Mouse (Mus musculus) lung, embryonic 15.5 days (tissue): ENCODE results near the gene Clybl. TPM values are rescaled to one million over a fixed set of nuclear protein-coding genes. Genes with fewer than 3 reads are reported as not detected.

Experiments used
- ATAC-seq: fragments of 200-750 bp; cut with Nextera tagmentation; 2 replicates; pipeline ENCODE4 v1.8.0; 2017; ENCODE audit warnings: moderate number of reproducible peaks, borderline replicate concordance; ENCODE audit not compliant: low FRiP score, low TSS enrichment; ENCODE audit errors: extremely low read depth
- H3K27ac ChIP-seq: fragments of 300-500 bp; sonication (generic); 2 replicates; pipeline ENCODE4 v1.5.1; 2015; ENCODE audit warnings: moderate library complexity, mild to moderate bottlenecking, inconsistent platforms
- H3K27me3 ChIP-seq: fragments of 300-500 bp; sonication (generic); 2 replicates; pipeline ENCODE4 v1.6.1; 2015; ENCODE audit warnings: inconsistent platforms
- H3K36me3 ChIP-seq: fragments of 300-500 bp; sonication (generic); 2 replicates; pipeline ENCODE4 v1.6.1; 2015; ENCODE audit warnings: inconsistent platforms
- H3K4me1 ChIP-seq: fragments of 300-500 bp; sonication (generic); 2 replicates; pipeline ENCODE4 v1.6.1; 2015; ENCODE audit warnings: inconsistent platforms
- H3K4me2 ChIP-seq: fragments of 300-500 bp; sonication (generic); 2 replicates; pipeline ENCODE4 v1.6.1; 2015; ENCODE audit warnings: inconsistent platforms, mild to moderate bottlenecking, moderate library complexity
- H3K4me3 ChIP-seq: fragments of 300-500 bp; sonication (generic); 2 replicates; pipeline ENCODE4 v1.5.1; 2015; ENCODE audit warnings: mild to moderate bottlenecking, inconsistent platforms
- H3K9ac ChIP-seq: fragments of 300-500 bp; sonication (generic); 2 replicates; pipeline ENCODE4 v1.6.1; 2015; ENCODE audit warnings: inconsistent platforms
- H3K9me3 ChIP-seq: fragments of 300-500 bp; sonication (generic); 2 replicates; pipeline ENCODE4 v1.6.1; 2016; ENCODE audit warnings: inconsistent platforms
- WGBS: fragments of 180-500 bp; shearing (Covaris S2); methylation state at CpG from one replicate; pipeline ENCODE4 v1.1.7; 2015; 5-methylcytosine and 5-hydroxymethylcytosine counted together
- polyA plus RNA-seq: library from polyadenylated mRNA; unstranded; fragments of >200 nt; fragmentation: Nextera tagmentation; extraction: Ambion mirVana; gene quantifications from 2 replicates; pipeline ENCODE4 v1.2.1, GENCODE M21; 2015

Clybl gene
- polyA plus RNA-seq, 1 experiment from 2014 or later, result 20.4 TPM

DNA sequence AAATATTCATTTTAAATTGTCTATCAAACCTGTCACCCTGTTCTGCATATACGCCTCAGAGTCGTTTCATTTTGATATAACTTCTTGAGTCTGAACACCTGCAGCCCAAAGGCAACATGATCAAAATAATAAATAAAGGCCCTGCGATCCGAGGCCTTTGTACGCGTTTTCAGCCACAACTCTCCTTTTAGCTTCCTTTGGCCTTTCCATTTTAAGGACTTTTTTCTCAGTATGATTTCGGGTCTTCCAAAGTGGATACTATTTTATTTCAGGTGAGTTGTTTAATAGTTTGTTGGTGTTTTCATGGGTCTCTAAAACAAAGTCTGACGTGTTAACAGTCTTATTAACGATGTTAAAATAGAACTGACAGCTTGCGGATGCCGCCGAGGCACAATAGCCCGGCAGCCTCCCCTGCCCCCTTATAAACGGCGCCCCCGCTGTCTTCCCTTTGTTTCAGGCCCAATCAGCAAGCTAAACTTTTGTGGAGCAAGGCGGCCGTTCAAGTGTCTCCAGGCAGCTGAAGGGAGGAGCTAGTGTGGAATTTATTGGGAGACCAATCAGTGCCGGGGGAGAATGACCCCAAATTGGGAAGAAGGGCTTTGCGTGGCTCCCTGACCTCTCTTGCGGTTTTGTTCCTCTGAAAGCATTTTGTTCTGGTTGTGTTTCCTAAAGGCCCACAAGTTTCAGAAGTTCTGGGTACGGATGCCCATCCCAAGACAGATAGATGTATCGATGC is 47.5 kb downstream of the Clybl start:
- WGBS, result 25% methylated on average over 23 of the region's 23 CpGs
- H3K27me3 ChIP-seq, result peaks cover 70% of the 10 kb centered on the region
- no peaks in the 10 kb centered on the region for H3K36me3 ChIP-seq
- H3K4me1 ChIP-seq, result no peaks in the 10 kb centered on the region
- ATAC-seq, result no peak
- H3K4me2 ChIP-seq, result no peak overlapping the region
- no peak overlapping the region for H3K9ac ChIP-seq
- H3K4me3 ChIP-seq, result no peak overlapping the region
- no peak overlapping the region for H3K27ac ChIP-seq
- H3K9me3 ChIP-seq, result no peaks in the 10 kb centered on the region

GRCm38 (mm10) chr14:122229988-122230387 is 48.5 kb downstream of the Clybl start:
- Histone ChIP-seq H3K27ac (no peak overlapping the region), H3K4me1 (no peaks in the 10 kb centered on the region), H3K4me2 (no peak overlapping the region), H3K9me3 (no peaks in the 10 kb centered on the region), H3K9ac (no peak overlapping the region), H3K4me3 (no peak overlapping the region), H3K27me3 (peaks cover 60% of the 10 kb centered on the region), H3K36me3 (no peaks in the 10 kb centered on the region)
- 89% methylated on average over 5 of the region's 5 CpGs for WGBS
- no peak for ATAC-seq

GRCm38 (mm10) chr14:122230621-122231025 is 49.1 kb downstream of the Clybl start:
- Histone ChIP-seq H3K36me3 (no peaks in the 10 kb centered on the region), H3K27me3 (peaks cover 53% of the 10 kb centered on the region), H3K4me2 (no peak overlapping the region)

GRCm38 (mm10) chr14:122231073-122231472 is 49.6 kb downstream of the Clybl start:
- H3K4me3 ChIP-seq, result no peak overlapping the region
- H3K9ac ChIP-seq, result no peak overlapping the region
- no peaks in the 10 kb centered on the region for H3K4me1 ChIP-seq
- no peaks in the 10 kb centered on the region for H3K9me3 ChIP-seq
- H3K36me3 ChIP-seq, result no peaks in the 10 kb centered on the region
- no peak for ATAC-seq
- 78% methylated on average over 10 of the region's 10 CpGs for WGBS
- H3K27me3 ChIP-seq, result peaks cover 50% of the 10 kb centered on the region
- H3K27ac ChIP-seq, result no peak overlapping the region
- no peak overlapping the region for H3K4me2 ChIP-seq

More at GRCm38 (mm10) chr14:122230621-122231025, 49.1 kb downstream of the Clybl start:
- H3K9me3 ChIP-seq, result no peaks in the 10 kb centered on the region
- no peak overlapping the region for H3K27ac ChIP-seq
- ATAC-seq, result no peak
- WGBS, result 51% methylated on average over 14 of the region's 14 CpGs
- no peaks in the 10 kb centered on the region for H3K4me1 ChIP-seq
- no peak overlapping the region for H3K4me3 ChIP-seq
- H3K9ac ChIP-seq, result no peak overlapping the region

GRCm38 (mm10) chr14:122233212-122233714 is 51.8 kb downstream of the Clybl start:
- no peak overlapping the region for H3K27ac ChIP-seq
- ATAC-seq, result no peak
- H3K9ac ChIP-seq, result no peak overlapping the region
- 78% methylated on average over 19 of the region's 19 CpGs for WGBS
- H3K9me3 ChIP-seq, result no peaks in the 10 kb centered on the region
- H3K4me2 ChIP-seq, result no peak overlapping the region
- H3K27me3 ChIP-seq, result peaks cover 33% of the 10 kb centered on the region
- no peaks in the 10 kb centered on the region for H3K36me3 ChIP-seq
- no peak overlapping the region for H3K4me3 ChIP-seq
- H3K4me1 ChIP-seq, result no peaks in the 10 kb centered on the region

- WGBS, result 80% methylated on average over 1 of the region's 1 CpGs
- no peak overlapping the region for H3K27ac ChIP-seq
- no peak overlapping the region for H3K4me2 ChIP-seq
- H3K27me3 ChIP-seq, result no peaks in the 10 kb centered on the region
- no peaks in the 10 kb centered on the region for H3K36me3 ChIP-seq
- no peak overlapping the region for H3K4me3 ChIP-seq
- H3K4me1 ChIP-seq, result no peaks in the 10 kb centered on the region
- no peak overlapping the region for H3K9ac ChIP-seq
- H3K9me3 ChIP-seq, result no peaks in the 10 kb centered on the region
- ATAC-seq, result no peak
These were observed 62.4 kb downstream of the Clybl start for GRCm38 (mm10) chr14:122243874-122244273.

DNA sequence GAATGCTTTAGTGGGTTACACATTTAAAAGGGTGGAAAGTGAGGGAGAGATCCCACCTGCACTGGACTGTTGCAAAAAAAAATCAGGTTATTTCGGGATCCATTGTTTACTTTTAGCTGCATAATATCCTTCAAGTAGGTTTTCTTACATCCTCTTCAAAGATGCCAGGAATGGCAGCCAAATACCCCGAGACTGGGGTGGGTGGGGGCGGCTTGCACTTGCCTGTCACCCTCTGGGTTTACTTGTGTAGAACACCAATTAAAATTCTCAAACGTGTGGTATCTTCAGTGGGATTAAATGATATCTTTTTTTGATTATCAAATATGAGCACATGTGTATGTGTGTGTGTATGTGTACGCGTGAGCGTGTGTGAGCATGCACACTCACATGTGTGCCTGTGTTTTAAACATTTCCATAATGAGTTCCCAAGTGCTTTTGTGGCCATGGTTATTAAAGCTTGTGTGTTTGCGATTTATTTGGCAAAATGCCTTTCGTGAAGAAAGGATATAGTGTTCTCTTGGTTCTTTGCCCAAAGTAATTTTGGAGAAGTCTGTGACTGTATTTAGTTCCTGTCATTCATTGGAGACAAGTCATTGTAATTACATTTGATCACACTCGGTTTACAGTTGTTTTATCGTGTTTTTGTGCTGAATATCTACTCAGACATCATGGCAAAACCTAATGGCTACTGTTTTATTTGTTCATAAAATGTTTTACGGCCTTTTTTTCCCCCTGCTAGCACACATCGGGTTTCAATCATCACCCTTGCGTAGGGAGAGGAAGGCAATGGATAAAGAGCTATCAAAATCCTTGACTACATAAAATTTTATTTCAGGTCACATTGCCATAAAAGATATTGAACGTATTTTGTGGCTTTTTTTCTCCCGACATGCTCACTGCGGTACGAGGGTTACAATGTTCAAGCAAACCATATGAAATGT is 65.7 kb downstream of the Clybl start:
- Histone ChIP-seq H3K36me3 (no peaks in the 10 kb centered on the region), H3K9me3 (no peaks in the 10 kb centered on the region), H3K27me3 (no peaks in the 10 kb centered on the region; the same call in 1 of the 2 replicates), H3K4me3 (no peak overlapping the region), H3K9ac (no peak overlapping the region), H3K4me1 (no peaks in the 10 kb centered on the region), H3K27ac (no peak overlapping the region), H3K4me2 (no peak overlapping the region)
- 76% methylated on average over 18 of the region's 18 CpGs for WGBS
- ATAC-seq, result no peak

DNA sequence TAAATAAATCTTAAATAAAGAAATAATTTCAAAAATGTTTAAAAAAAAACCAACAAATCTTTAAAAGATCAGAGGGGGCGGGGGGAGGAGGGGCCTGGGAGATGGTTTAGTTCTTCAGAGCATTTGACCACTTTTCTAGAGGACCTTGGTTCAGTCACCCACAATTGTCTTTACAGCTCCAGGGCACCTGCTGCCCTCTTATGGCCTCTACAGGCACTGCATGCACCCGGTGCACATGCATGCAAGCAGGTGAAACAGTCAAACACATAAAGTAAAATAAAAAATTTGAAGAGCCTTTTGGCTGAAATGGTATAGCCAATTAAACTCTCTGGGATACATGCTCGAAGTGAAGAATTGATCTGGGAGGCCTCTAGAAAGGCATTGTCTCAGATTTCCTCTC is 67.6 kb downstream of the Clybl start:
- H3K9me3 ChIP-seq, result no peaks in the 10 kb centered on the region
- peaks cover 9% of the 10 kb centered on the region; the same call in 1 of the 2 replicates for H3K27me3 ChIP-seq
- ATAC-seq, result no peak
- H3K36me3 ChIP-seq, result no peaks in the 10 kb centered on the region
- no peaks in the 10 kb centered on the region for H3K4me1 ChIP-seq
- no peak overlapping the region for H3K27ac ChIP-seq
- no peak overlapping the region for H3K9ac ChIP-seq
- no peak overlapping the region for H3K4me3 ChIP-seq
- WGBS, result 83% methylated on average over 3 of the region's 3 CpGs
- H3K4me2 ChIP-seq, result no peak overlapping the region

DNA sequence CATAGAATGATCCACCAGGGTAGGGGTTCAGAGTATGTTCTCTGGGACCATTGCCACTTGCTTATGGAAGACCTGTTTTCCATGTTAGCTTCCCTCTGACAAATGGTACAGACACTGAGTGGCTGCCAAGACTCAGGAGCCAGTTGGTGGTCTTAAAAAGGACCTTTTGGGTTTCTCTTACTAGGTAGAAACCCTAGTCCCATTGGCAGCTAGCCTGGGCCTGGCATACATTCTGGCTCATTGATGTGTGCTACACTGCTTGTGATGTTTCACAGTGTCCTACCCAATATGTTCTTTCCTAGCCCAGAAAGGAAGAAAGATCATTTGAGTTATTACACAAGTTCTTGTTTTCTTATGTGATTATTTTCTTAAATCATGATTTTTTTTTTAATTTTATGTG is 69.8 kb downstream of the Clybl start:
- Histone ChIP-seq H3K9ac (no peak overlapping the region), H3K4me3 (no peak overlapping the region), H3K27me3 (peaks cover 29% of the 10 kb centered on the region), H3K27ac (no peak overlapping the region), H3K36me3 (no peaks in the 10 kb centered on the region), H3K4me2 (no peak overlapping the region), H3K9me3 (no peaks in the 10 kb centered on the region), H3K4me1 (no peaks in the 10 kb centered on the region)
- no peak for ATAC-seq

DNA sequence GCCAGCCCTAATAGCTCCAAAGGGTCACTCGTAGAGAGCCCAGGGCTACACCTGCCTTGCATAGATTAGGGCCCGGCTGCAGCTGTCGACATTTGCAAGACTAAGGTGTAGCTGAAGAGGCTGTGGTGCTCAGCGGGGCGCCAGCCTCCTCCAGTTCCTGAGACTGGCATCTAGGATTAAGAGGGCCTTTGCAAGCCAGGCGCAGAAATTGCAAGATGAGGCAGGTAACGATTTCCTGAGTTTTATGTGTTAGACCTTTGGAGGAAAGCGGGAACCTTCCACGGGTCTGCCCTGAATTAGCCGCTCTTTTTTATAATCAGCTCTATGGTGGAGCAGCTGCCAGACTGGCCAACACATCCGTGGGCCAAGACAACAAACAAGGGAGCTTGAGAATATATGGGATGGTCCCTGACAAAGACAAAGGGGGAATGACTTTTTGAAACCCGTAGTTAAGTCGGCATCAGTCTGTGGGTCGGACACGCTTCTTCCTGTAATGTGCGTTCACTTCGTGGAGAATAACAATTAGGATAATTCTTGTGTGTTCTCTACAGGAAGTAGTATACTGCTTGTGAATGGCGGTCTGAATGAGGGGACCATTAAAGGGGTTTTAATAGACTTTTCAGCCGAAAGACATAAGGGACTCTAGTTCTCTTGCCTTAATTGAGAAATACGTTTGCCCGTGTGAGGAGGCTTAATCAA is 74.2 kb downstream of the Clybl start:
- H3K4me1 ChIP-seq, result no peaks in the 10 kb centered on the region
- H3K36me3 ChIP-seq, result no peaks in the 10 kb centered on the region
- peaks cover 62% of the 10 kb centered on the region for H3K27me3 ChIP-seq
- no peak overlapping the region for H3K4me3 ChIP-seq
- no peak overlapping the region for H3K4me2 ChIP-seq
- H3K9me3 ChIP-seq, result no peaks in the 10 kb centered on the region
- WGBS, result 10% methylated on average over 21 of the region's 21 CpGs
- H3K27ac ChIP-seq, result no peak overlapping the region
- no peak for ATAC-seq
- H3K9ac ChIP-seq, result no peak overlapping the region

- Histone ChIP-seq H3K4me3 (no peak overlapping the region), H3K36me3 (no peaks in the 10 kb centered on the region), H3K4me2 (no peak overlapping the region), H3K27ac (no peak overlapping the region), H3K9me3 (no peaks in the 10 kb centered on the region), H3K4me1 (no peaks in the 10 kb centered on the region), H3K27me3 (peaks cover 62% of the 10 kb centered on the region), H3K9ac (no peak overlapping the region)
- ATAC-seq, result no peak
- 24% methylated on average over 8 of the region's 8 CpGs for WGBS
These were observed 74.7 kb downstream of the Clybl start for GRCm38 (mm10) chr14:122256261-122256634.
